Mouse (Mus musculus) CH12F3 (cell line): ENCODE results near the gene Lgi1.

Source experiments
- in situ Hi-C: fragments of 300-500 bp; cut with MboI; formaldehyde crosslinking; loops from 2 replicates; pipeline ENCODE4 v1.14.3; 2020; ENCODE audit warnings: low sequenced_read_pairs

Lgi1 gene

GRCm38 (mm10) chr19:38324147-38325028 lies 60.1 kb downstream of the Lgi1 start:
- in situ Hi-C loops: no loop called here

GRCm38 (mm10) chr19:38325029-38325398 lies 60.7 kb downstream of the Lgi1 start:
- in situ Hi-C loops: no loop called here

- in situ Hi-C loops: no loop called here
Measured at GRCm38 (mm10) chr19:38325854-38326253, 61.5 kb downstream of the Lgi1 start.

DNA sequence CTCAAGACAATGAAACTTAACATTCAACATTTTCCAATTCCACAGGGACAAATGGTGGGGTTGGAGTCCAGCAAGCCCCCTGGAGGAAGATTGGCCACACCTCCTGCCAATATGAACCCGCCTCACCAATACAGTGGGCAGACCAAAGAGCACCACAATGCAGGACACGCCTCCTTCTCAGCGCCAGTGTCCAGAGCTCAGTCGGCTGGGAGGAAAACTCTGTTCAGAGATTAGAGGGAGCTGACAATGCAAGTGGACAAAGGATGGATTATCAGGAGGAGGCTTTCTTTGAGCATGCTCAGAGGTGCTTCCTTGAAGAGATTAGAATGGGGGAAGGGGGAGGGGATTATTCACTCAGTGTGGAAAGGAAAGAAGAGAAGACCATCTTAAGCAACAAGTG lies 62.7 kb downstream of the Lgi1 start:
- in situ Hi-C loops: no loop called here

DNA sequence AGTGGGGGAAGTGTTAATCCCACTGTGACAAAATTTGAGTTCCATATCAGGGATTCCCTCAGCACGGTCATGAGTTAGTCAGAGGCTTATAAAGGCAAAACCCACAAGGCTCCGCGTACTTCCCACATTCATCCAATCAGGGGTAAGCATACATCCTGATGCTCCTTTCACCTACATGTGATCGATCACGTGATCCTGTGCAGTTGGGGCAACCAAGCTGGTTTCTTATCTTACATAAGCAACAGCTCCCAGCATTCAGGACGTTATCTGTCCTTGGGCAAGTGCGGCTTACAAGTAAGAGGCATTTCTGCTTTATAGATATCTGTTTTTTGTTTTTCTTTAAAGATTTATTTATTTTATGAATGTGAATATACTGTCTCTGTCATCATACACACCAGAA lies 63.7 kb downstream of the Lgi1 start:
- in situ Hi-C loops: no loop called here

GRCm38 (mm10) chr19:38329257-38329656 lies 64.9 kb downstream of the Lgi1 start:
- in situ Hi-C loops: no loop called here

DNA sequence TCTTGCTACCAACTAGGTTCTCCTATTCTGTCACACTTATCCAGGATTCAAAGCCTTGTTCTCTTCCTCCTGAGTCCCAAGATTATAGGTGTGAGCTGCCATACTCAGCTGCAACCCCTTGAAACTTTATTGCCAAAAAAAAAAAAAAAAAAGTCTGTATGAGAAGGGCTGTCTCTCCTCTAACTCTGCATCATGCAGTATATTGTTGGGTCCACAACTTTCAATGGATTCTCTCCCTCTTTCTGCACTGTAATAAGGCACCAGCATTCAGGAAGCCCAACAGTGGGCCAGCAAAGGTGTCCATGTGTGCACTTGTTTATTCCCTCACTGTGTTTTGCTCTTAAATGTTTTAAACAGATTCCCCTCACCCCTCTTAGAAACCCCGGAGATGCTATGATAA lies 66.7 kb downstream of the Lgi1 start:
- in situ Hi-C loops: no loop called here

- in situ Hi-C loops: no loop called here
Measured at GRCm38 (mm10) chr19:38332245-38332644, 67.9 kb downstream of the Lgi1 start.

- in situ Hi-C loops: no loop called here
Measured at GRCm38 (mm10) chr19:38332820-38333219, 68.5 kb downstream of the Lgi1 start.

- in situ Hi-C loops: no loop called here
Measured at GRCm38 (mm10) chr19:38336553-38336952, 72.2 kb downstream of the Lgi1 start.

GRCm38 (mm10) chr19:38337332-38337731 lies 73.0 kb downstream of the Lgi1 start:
- in situ Hi-C loops: no loop called here

DNA sequence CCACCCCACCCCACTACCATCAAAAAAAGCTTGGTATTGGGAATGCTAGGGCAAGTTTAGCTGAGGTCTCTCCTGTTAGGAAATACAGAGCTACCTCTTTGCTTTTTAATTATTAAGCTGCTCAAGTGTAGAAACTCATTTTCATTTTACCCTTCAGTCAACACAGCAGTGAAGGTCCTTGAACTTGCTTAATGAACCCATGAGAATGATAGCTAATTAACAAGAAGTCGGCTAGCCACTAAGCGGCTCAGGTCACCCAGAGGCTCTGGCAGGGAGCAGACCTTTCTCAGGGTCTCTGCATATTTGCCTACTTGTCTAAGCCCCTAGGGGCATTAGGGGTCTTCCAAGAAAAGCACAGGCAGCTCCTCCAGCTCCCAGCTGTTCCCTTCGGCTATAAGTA lies 75.4 kb downstream of the Lgi1 start:
- in situ Hi-C loops: no loop called here

DNA sequence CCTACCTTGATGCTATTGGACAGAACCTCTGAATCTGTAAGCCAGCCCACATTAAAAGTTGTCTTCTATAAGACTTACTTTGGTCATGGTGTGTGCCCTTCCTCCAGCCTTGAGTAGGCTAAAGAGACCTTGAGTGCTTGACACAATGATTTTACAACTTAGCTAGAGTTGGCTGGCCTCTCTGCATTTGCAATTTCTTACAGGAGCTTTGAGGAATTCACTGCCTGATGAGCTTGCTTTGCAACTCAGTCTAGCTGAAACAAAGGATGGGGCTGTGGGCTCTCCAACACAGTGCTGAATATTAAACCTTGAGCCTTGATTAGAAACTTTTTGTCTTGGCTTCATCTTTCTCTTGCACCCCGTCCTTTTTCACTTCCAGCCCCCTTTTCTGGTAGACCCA lies 78.9 kb downstream of the Lgi1 start:
- in situ Hi-C loops: no loop called here

DNA sequence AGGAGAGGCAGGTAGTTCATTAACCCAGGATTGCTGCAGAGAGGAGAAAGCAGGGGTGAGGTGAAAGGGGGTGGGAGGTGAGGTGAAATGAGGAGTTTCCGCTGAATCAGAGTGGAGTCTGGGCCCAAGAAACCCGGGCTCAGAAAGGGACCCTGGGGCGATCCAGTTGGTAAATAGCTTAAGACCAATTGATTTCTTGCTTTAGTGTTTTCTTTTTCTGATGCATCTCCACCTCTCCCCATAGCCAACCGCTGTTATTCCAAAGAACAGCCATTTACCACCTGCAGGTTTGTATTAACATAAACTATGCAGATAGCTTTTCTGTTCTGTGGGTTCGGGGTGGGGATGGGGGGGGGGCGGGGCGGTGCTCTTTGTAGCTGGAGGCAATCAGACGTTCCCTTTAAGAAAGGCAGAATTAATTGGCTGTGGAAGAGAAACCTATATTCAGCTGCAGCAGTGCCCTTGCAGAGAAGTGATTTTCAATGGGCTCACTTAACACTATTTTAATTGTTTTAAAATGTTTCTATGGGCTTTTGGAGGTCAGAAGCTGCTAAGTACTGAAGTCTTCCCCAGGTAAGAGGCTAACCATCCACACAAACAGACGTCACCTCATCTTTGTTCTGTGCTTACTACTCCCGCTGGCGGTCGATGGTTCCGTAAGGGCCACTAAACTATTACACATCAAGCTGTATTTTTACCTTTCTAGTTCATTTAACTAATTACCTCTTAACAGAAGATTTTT lies 84.1 kb downstream of the Lgi1 start:
- in situ Hi-C loops: no loop called here

GRCm38 (mm10) chr19:38349013-38349341 lies 84.6 kb downstream of the Lgi1 start:
- in situ Hi-C loops: no loop called here

DNA sequence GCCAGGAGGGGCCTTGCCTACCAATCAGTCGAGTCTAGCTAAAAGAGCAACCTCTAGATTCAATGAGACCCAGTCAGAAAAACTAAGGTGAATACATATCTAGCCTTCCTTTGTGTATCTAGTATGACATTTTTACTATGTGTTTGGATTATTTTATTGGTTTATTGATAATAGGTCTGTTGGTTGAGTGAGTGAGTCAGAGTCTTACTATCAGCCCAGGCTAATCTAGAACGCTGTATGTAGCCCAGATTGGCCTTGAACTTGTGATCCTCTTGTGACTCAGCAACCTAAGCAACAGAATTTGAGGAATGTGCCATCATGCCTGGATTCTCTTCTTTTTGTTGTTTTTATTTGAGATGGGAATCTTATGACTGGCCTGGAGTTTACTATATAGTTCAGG lies 86.9 kb downstream of the Lgi1 start:
- in situ Hi-C loops: loop anchor here (10.0 kb wide), 1 partner anchor 96 kb away; no protein-coding TSS in a partner anchor

- in situ Hi-C loops: loop anchor here (10.0 kb wide), 1 partner anchor 97 kb away; no protein-coding TSS in a partner anchor
Measured at GRCm38 (mm10) chr19:38351728-38352127, 87.4 kb downstream of the Lgi1 start.

DNA sequence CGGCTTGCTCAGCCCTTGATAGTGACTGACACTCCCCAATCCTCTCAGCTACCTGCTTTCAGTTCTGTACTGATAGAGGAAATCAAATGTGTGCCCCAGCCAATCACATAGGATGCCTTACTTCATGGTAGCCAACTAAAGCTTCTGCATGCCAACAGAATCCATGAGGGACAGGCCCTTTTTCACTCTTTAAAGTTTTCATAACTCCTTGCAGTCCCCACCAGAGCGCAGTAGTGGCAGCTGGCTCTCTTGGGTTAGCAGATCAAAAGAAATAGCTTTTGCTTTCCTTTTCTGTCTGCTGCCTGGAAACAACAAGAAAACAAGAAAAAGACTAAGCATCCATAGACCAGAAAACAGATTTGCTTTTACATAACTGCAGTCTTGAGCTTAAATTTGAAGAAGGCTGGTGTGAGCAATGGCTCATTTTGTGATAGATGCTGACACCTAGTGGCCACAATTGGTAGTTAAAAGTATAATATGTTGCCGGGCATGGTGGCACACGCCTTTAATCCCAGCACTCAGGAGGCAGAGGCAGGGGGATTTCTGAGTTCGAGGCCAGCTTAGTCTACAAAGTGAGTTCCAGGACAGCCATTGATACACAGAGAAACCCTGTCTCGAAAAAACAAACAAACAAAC lies 88.3 kb downstream of the Lgi1 start:
- in situ Hi-C loops: loop anchor here (10.0 kb wide), 1 partner anchor 98 kb away; no protein-coding TSS in a partner anchor

GRCm38 (mm10) chr19:38354279-38354678 lies 89.9 kb downstream of the Lgi1 start:
- in situ Hi-C loops: loop anchor here (10.0 kb wide), 1 partner anchor 99 kb away; no protein-coding TSS in a partner anchor

DNA sequence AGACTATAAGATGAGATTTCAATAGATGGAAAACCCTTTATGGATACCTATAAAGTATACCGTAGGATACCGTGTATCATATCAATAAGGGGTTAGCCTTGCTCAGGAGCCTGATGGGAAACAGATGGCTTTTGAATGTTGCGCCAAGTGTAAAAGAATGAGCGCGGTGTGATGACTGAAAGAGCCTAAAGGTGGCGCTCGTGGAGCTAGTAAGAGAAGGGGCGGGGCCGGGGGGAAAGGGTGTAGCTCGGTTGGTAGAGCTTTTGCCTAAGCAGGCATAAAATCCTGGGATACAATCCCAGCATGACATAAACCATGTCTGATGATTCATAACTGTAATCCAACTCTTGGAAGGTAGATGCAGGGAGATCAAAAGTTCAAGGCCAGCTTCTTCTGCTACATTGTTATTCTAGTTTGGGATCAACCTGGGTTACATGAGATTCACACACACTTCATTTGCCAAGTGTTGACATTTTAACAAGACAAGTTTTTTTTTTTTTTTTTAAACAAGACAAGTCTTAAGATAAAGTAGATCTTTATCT lies 90.6 kb downstream of the Lgi1 start:
- in situ Hi-C loops: loop anchor here (10.0 kb wide), 1 partner anchor 100 kb away; no protein-coding TSS in a partner anchor

GRCm38 (mm10) chr19:38356211-38356828 lies 92.0 kb downstream of the Lgi1 start:
- in situ Hi-C loops: loop anchor here (10.0 kb wide), 1 partner anchor 102 kb away; no protein-coding TSS in a partner anchor
